Mouse (Mus musculus): ENCODE measurements around the gene 9330159F19Rik. TPM values are rescaled to one million over a fixed set of nuclear protein-coding genes. Genes with fewer than 3 reads are reported as not detected.

Gene 9330159F19Rik
- polyA plus RNA-seq, 2 experiments: 0.01 TPM; not detected in 1

GRCm38 (mm10) chr10:29178003-29178402 is 33.4 kb upstream of the 9330159F19Rik start:
- no peaks in the 10 kb centered on the region for H3K36me3 ChIP-seq (replicated peaks; ENCODE audit: control insufficient read depth, insufficient read depth, low read depth)
- no peaks in the 10 kb centered on the region for H3K9me3 ChIP-seq (ENCODE audit: control insufficient read depth, low read length)
- no peak overlapping the region for H3K4me3 ChIP-seq (ENCODE audit: insufficient read depth in 1 of 2, low read depth in 2 of 2, low read length in 2 of 2)
- no peak overlapping the region for H3K9ac ChIP-seq (replicated peaks)
- H3K4me2 ChIP-seq (ENCODE audit: low read depth): no peak overlapping the region
- no peaks in the 10 kb centered on the region for H3K4me1 ChIP-seq (replicated peaks; ENCODE audit: control insufficient read depth in 2 of 2, insufficient read depth in 2 of 2, low read length in 1 of 2)
- no peak for TF ChIP-seq EP300 (IDR thresholded peaks at IDR 0.05; ENCODE audit: low read depth)
- TF ChIP-seq CTCF (IDR thresholded peaks at IDR 0.05; ENCODE audit: low read depth): no peak
- WGBS (ENCODE audit: insufficient replicate concordance): 32% methylated on average over 2 of the region's 2 CpGs
- ATAC-seq (ENCODE audit: insufficient read depth) (no peak), DNase-seq (ENCODE audit: low read depth in 3 of 3, low spot score in 3 of 3) (no peak)
- H3K27me3 ChIP-seq (ENCODE audit: control insufficient read depth, insufficient read depth, low read length): no peaks in the 10 kb centered on the region
- no peak overlapping the region for H3K27ac ChIP-seq

GRCm38 (mm10) chr10:29180210-29180609 is 31.2 kb upstream of the 9330159F19Rik start:
- 73% methylated on average over 3 of the region's 3 CpGs for whole genome bisulfite sequencing (ENCODE audit: insufficient replicate concordance)
- no peak overlapping the region for H3K4me3 ChIP-seq (ENCODE audit: insufficient read depth in 1 of 2, low read depth in 2 of 2, low read length in 2 of 2)
- H3K9ac ChIP-seq (replicated peaks): no peak overlapping the region
- no peaks in the 10 kb centered on the region for H3K4me1 ChIP-seq (replicated peaks; ENCODE audit: control insufficient read depth in 2 of 2, insufficient read depth in 2 of 2, low read length in 1 of 2)
- no peaks in the 10 kb centered on the region for H3K36me3 ChIP-seq (replicated peaks; ENCODE audit: control insufficient read depth, insufficient read depth, low read depth)
- no peak overlapping the region for H3K4me2 ChIP-seq (ENCODE audit: low read depth)
- no peaks in the 10 kb centered on the region for H3K27me3 ChIP-seq (ENCODE audit: control insufficient read depth, insufficient read depth, low read length)
- no peak for TF ChIP-seq CTCF (IDR thresholded peaks at IDR 0.05; ENCODE audit: low read depth)
- no peaks in the 10 kb centered on the region for H3K9me3 ChIP-seq (ENCODE audit: control insufficient read depth, low read length)
- DNase-seq (ENCODE audit: low read depth in 3 of 3, low spot score in 3 of 3) (no peak), ATAC-seq (ENCODE audit: insufficient read depth) (no peak)
- no peak overlapping the region for H3K27ac ChIP-seq

DNA sequence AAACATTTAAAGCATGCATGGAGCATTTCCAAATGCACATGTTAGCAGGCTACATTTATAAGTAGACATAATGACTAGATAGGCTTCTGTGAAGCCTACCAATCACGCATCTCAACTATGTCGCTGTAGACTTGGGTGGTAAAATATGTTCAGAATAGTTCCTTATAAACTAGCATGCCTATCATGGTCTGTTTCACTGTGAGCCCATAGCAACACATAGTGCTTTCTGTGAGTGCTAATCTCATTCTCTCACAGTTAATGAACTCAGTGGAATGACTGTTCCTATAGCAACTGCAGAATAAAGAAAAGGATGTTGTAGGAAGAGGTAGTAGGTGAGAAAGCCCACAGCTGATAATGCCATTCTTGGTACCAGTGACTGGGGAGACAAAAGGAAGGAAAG is 30.4 kb upstream of the 9330159F19Rik start:
- ATAC-seq (ENCODE audit: insufficient read depth): no peak
- no peak for DNase-seq (ENCODE audit: low read depth in 3 of 3, low spot score in 3 of 3)
- Histone ChIP-seq H3K4me1 (replicated peaks; ENCODE audit: control insufficient read depth in 2 of 2, insufficient read depth in 2 of 2, low read length in 1 of 2) (no peaks in the 10 kb centered on the region), H3K9ac (replicated peaks) (no peak overlapping the region), H3K9me3 (ENCODE audit: control insufficient read depth, low read length) (no peaks in the 10 kb centered on the region), H3K27ac (no peak overlapping the region), H3K27me3 (ENCODE audit: control insufficient read depth, insufficient read depth, low read length) (no peaks in the 10 kb centered on the region), H3K4me3 (ENCODE audit: insufficient read depth in 1 of 2, low read depth in 2 of 2, low read length in 2 of 2) (no peak overlapping the region), H3K36me3 (replicated peaks; ENCODE audit: control insufficient read depth, insufficient read depth, low read depth) (no peaks in the 10 kb centered on the region), H3K4me2 (ENCODE audit: low read depth) (no peak overlapping the region)
- 66% methylated on average over 2 of the region's 2 CpGs for WGBS (ENCODE audit: insufficient replicate concordance)
- TF ChIP-seq EP300 (IDR thresholded peaks at IDR 0.05; ENCODE audit: low read depth) (no peak), CTCF (IDR thresholded peaks at IDR 0.05; ENCODE audit: low read depth) (no peak)

DNA sequence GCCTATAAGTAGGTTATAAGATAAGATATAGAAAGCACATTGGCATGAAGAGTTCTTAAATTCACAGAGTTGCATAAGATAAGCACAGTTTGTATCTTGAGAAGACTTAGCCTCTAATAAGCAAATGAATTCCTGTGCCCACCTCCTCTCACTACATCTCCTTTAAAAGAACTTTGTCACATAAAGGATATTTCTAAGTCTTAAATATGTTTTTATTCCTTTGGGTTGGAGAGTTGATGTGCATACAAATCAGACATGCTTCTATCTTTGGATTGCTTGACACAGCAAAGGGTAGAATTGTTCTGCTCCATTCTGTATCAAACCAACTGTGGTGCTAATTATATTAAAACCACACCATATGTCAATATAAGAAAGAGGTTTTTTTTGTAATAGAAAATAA is 17.6 kb upstream of the 9330159F19Rik start:
- Histone ChIP-seq H3K36me3 (replicated peaks; ENCODE audit: control insufficient read depth, insufficient read depth, low read depth) (no peaks in the 10 kb centered on the region), H3K4me2 (ENCODE audit: low read depth) (no peak overlapping the region), H3K4me3 (ENCODE audit: insufficient read depth in 1 of 2, low read depth in 2 of 2, low read length in 2 of 2) (no peak overlapping the region), H3K4me1 (replicated peaks; ENCODE audit: control insufficient read depth in 2 of 2, insufficient read depth in 2 of 2, low read length in 1 of 2) (no peaks in the 10 kb centered on the region), H3K9ac (replicated peaks) (no peak overlapping the region), H3K27ac (no peak overlapping the region), H3K27me3 (ENCODE audit: control insufficient read depth, insufficient read depth, low read length) (no peaks in the 10 kb centered on the region), H3K9me3 (ENCODE audit: control insufficient read depth, low read length) (no peaks in the 10 kb centered on the region; the same call in 1 of the 2 replicates)
- DNase-seq (ENCODE audit: low read depth in 3 of 3, low spot score in 3 of 3) (no peak), ATAC-seq (ENCODE audit: insufficient read depth) (no peak)
- TF ChIP-seq CTCF (IDR thresholded peaks at IDR 0.05; ENCODE audit: low read depth) (no peak), EP300 (IDR thresholded peaks at IDR 0.05; ENCODE audit: low read depth) (no peak)

DNA sequence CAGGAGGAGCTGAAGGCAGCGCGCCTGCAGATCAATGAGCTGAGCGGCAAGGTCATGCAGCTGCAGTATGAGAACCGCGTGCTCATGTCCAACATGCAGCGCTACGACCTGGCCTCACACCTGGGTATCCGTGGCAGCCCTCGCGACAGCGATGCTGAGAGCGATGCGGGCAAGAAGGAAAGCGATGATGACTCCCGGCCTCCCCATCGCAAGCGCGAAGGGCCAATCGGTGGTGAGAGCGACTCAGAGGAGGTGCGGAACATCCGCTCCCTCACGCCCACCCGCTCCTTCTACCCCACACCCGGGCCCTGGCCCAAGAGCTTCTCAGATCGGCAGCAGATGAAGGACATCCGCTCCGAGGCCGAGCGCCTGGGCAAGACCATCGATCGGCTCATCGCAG is 14.6 kb upstream of the 9330159F19Rik start:
- no peak for DNase-seq (ENCODE audit: low read depth in 3 of 3, low spot score in 3 of 3)
- H3K4me3 ChIP-seq (ENCODE audit: insufficient read depth in 1 of 2, low read depth in 2 of 2, low read length in 2 of 2): no peak overlapping the region
- no peak for ATAC-seq (ENCODE audit: insufficient read depth)
- no peaks in the 10 kb centered on the region for H3K27me3 ChIP-seq (ENCODE audit: control insufficient read depth, insufficient read depth, low read length)
- TF ChIP-seq CTCF (IDR thresholded peaks at IDR 0.05; ENCODE audit: low read depth): no peak
- TF ChIP-seq EP300 (IDR thresholded peaks at IDR 0.05; ENCODE audit: low read depth): no peak
- no peak overlapping the region for H3K4me2 ChIP-seq (ENCODE audit: low read depth)
- H3K9ac ChIP-seq (replicated peaks): no peak overlapping the region
- H3K36me3 ChIP-seq (replicated peaks; ENCODE audit: control insufficient read depth, insufficient read depth, low read depth): no peaks in the 10 kb centered on the region
- no peak overlapping the region for H3K27ac ChIP-seq
- H3K4me1 ChIP-seq (replicated peaks; ENCODE audit: control insufficient read depth in 2 of 2, insufficient read depth in 2 of 2, low read length in 1 of 2): no peaks in the 10 kb centered on the region
- no peaks in the 10 kb centered on the region; the same call in 1 of the 2 replicates for H3K9me3 ChIP-seq (ENCODE audit: control insufficient read depth, low read length)
- WGBS (ENCODE audit: insufficient replicate concordance): 89% methylated on average over 33 of the region's 33 CpGs

Data from liver, embryonic 14.5 days (tissue).